Mouse (Mus musculus) right cerebral cortex, adult 2 months (tissue): ENCODE data around the gene Col5a1.

Experiments used
- DNase-seq, 2 experiments: peaks; one replicate each; pipeline ENCODE4 v3.0.0; 2021 to 2022; ENCODE audit warnings: low spot score in 2 of 2

Gene Col5a1

DNA sequence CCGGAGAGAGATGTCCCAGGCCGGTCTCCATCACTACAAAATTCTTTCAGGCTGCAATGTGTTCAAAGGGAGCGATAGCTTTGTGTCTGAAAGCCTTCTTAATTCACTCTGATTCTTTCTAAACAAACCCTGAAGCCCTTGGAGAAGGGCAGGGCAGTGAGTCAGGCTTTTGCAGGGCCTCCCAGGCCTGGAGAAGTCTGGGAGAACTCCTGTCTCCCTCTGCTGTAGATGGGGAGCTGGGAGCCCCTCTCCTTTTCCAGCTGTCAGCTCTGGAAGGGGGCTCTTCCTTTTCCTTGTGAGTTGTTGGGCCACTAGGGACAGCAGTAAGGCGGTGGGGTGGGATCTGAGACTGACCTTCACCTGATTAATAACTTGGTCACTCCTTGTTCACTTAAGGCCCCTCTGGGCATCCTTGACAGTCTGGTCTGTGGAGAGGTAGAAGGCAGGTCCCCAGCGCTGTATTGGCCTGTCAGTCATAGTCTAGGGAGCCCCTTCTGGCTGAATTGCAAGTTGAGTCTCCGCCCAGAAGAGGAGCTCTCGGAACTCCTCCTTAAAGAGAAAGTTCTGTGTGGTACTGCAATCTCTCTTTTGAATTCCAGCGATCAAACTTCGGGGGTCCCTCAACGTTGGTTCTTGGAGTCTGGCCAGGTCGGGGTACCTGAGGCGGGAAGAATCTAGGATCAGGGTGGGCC, 623 bp upstream of the Col5a1 start:
- peak in 1 of 2 experiments; percentile 23 for DNase-seq

DNA sequence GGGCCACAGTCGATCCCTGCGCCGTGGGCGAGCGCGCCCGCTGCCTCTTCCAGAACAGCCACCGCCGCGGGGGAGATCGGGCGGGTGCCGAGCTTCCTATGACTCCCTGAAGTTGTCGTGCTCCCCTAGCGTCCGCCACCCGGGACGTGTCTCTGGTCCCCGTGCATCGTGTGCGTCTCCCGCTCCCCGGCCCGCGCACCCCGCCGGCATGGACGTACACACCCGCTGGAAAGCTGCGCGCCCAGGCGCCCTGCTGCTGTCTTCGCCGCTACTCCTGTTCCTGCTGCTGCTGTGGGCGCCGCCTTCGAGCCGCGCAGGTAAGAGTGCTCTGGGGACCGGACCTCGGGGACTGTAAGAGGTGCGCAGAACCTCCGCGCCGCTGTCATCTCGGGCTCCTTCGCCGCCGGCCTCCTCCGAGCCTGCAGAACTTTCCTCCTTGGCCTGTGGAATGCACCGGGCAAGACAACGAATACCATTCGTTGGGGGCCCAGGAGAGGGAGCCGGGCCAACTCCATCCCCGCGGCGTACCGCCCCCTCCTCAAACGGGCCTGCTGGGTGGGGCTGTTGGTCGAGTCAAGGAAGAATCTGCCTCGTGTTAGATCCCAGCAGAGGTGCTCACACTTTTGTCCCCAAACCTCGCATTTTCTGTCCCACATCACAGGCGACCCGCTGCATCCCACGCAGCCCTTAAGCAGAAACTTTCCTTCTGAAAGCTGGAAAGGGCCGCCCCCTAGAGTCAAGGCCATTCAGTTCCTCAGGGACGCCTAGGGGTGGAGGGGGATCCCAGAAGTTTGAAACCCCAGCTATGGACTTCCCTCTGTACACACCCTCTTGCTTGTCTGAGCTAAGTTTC, 609 bp downstream of the Col5a1 start:
- peak in 1 of 2 experiments; percentile 20 for DNase-seq

DNA sequence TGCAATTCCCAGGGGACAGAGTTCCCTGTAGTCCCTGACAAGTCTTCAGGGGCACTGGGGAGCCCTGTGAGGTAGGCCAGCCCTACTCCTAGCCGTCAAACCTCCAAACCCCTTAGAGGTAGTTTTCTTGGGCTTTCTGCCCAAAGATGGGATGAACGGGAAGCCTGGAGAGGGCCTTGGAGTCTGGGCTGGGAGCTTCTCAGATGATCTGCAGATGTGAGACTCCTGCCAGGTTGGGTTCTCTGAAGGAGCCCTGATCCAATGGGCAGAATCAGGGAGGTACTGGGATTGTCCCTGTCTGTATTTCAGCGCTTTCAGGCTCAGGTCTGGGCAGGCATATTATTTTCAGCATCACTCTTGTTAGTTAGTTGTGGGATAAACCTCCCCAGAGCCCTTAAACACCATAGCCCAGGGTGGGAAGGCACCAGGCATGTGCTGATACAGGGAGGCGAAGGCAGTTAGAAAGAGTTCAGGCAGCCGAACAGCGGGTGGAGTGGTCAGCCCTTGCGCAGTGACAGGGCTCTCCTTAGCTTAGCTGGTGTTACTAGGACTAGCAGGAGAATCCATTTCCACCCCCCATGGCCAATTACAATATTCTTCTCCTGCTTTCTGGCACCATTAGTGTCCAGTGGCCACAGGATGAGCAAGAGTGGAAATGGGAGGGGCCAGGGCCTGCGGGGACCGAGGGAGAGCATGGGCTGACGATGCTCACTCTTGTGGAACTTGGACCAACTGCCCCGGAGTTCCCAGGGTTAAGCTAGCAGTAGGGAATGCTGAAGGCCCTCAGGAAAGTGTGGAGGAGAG, 1.4 kb downstream of the Col5a1 start:
- no peak for DNase-seq

DNA sequence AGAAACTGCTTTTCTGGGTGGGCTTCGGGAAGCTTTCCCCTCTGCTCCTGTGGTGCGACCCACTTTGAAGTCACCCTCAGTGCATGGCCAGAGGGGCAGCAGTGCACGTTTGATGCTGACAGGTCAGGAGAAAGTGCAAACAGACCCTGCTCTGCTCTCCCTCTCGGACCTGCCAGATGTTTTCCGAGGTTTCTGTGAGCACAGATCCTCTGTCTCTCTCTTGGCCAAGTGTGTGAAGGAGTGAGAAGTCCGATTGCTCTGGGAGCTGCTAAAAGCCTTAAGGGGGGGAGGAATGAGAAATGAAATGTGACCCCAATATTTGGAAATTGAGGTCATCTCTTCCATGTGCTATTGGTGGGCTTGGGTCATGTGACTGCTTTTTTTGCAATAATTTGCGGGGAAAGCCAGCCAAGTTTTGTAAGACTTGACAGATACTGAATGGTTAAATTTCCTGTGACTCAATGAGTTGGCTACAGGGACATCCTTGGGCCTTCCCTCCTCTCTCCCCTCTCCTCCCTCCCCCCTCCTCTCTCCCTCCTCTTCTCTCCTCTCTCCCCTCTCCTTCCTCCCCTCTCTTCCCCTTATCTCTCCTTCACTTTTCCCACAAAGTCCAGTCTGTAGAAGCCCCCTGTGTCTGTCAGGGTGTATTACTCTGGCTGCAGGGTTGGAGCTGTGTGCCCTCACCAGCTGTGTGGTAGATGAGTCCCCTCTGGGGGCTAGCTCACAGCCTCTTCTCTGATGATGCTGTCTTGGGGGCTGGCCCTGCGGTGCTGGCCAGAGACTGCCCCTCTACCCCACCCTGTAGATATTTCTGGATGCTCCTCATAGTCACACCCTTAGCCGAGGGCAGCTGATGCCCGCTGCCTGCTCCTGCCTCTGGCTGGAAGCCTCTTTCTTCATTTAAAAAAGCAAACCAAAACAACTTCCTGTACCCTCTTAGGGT, 2.6 kb downstream of the Col5a1 start:
- no peak for DNase-seq

DNA sequence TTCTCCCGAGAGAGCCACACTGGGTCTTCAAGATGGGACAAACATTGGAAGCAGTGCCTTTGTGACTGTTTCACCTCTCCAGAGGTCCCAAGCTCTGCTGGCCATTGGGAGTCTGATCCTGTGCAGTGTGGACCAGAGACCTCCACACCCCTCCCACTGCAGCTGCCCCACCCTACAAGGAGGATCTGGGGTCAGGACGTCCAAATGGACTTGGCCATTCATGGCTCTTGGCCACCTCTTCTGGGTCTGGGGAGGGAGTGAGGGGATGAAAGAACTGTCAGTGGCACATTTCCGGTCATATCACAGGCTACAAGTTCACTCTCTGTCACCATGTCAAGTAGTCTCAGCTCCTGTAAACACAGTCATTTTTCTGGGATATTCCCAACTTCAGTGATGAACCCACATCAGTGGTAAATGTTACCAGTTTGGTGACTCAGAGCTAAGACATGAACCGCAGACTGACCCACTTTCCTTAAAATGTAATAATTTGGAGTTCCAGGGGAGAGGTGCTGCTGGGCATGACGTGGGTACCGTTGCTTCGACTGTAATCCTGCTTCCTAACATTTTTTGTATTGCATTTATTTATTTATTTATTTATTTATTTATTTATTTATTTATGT, 5.8 kb downstream of the Col5a1 start:
- DNase-seq: no peak

DNA sequence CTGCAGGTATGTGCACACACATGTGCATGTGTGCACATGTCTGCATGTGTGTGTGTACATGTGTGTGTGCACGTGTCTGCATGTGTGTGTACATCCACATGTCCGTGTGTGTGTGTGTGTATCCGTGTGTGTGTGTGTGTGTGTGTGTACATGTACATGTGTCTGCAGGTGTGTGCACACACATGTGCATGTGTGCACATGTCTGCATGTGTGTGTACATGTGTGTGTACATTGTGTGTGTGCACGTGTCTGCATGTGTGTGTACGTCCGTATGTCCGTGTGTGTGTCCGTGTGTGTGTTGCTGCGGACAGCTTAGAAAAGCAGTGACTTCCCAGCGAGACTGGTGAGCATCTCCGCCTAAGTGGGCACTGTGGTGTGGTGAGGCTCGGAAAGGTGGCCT, 6.8 kb downstream of the Col5a1 start:
- no peak for DNase-seq

DNA sequence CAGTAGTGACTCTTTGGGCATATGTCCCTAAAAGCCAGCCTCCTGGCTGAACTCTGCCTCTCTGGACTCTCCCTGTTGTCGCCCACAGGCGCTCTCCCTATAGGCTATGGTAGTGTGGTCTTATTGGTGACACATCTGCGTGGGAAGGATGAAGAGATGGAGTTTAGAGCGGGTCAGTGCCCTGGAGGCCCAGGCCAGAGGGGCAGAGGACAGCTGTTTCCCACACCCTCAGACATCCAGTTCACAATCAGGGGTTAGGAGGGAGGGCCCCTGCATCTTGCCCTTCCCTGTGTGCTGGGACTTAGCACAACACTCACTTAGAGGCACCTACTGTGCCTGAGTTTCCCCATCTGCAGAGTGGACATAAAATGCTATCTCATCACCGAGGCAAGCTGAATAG, 8.8 kb downstream of the Col5a1 start:
- no peak for DNase-seq

DNA sequence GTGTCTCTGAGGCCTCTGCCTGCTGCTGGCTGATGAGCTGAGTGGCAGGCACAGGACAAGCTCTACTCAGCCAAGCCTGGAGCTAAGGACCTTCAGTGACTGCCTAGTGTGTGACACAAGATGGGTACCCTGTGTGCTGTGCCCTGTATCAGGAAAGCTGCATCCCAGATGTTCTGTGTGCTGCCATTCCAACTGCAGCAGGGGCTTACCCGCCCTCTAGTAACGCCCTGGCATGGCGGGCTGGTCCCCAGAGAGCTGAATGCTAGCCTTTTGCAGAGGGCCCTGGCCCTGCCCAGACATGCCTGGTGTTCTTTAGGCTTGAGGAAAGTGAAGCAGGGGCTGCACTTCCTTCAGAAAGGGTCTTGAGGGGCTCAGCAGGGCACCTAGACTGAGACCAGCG, 9.4 kb downstream of the Col5a1 start:
- no peak for DNase-seq

DNA sequence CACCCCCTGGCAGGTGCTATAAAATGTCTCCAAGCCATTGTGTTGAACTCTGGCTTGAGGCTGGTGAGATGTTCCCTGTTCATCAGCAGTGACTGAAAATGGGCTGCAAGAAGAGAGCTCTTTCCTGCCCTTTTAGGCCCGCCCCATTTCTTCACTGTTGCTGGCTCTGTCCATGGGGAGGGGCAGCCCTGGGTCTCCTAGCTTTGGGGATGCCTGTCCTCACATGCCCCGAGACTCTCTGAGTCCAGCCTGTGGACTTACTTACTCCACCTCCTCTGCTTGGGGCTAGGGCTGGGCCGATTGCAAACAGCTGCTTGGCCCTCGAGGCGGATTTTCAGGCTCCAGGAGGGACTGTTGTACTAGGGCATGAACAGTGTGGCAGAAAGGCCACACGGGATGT, 10.9 kb downstream of the Col5a1 start:
- no peak for DNase-seq

DNA sequence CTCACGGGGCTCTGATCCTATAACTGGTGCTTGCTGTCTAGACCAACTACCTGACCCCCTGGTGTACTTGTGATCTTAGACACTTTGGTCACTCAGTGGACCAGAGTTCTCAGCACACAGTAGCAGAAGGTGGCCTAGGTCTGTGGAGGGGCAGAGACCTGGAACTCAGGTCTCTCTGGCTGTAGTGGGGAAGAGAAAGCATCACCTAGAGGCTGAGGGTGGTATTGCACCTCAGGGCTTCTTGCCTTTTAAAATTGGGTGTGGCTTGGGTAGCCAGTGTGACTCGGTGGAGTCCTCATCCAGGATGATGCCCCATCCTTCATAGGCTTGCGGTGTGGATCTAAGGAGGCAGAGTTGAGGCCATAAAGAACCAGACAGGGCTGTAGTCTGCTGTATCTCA, 13.7 kb downstream of the Col5a1 start:
- DNase-seq: peak in 1 of 2 experiments; percentile 26

DNA sequence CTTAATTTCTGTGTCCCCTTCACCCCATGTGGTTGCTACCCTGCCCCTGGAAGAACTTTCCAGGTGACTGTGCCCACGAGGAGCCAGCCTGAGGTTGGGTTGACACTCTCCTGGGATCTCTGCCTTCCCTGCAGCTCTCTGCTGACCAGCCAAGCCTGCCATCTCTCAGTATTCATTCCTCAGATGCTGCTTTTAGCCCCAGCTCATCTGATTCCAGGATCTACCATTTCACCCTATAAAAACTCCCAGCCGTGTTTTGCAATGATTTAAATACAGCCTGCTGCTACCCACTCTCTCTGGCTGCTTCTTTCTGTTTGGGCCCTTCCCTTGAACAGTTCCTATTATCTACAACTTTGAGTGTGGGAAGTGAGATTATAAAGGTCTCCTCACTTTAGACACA, 14.9 kb downstream of the Col5a1 start:
- DNase-seq: no peak

DNA sequence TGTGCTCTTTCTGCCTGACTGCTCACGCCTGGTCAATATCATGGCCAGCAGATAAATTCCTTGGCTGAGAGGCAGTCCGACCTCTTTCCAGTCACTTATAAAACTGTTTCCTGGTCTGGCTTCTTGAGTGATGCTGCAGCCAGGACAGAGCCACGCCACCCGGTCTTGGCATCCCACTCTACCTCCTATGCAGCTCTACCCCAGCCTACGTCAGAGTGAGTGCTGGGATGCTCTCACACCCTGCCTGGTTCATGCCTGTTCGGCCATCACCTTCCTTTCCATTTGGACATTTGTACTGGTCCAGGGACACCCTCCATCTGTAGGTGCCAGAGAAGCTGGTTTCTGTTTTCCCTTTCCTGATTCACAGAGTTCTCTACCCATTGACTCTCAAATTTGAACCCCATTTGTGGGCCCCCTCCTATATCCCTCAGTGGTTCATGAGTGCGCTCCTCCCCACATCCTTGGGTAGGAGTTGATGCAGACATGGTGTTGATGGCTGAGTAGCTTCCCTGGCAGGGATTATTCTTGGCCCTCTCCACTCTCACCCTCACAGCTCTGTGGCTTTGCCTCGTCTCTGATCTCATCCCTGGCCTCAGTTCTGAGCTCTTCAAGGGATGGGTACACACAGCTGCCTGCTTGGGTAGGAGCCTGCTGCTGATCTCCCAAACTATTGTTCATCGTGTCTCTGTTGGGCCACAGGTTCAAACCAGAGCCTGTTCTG, 15.5 kb downstream of the Col5a1 start:
- no peak for DNase-seq

DNA sequence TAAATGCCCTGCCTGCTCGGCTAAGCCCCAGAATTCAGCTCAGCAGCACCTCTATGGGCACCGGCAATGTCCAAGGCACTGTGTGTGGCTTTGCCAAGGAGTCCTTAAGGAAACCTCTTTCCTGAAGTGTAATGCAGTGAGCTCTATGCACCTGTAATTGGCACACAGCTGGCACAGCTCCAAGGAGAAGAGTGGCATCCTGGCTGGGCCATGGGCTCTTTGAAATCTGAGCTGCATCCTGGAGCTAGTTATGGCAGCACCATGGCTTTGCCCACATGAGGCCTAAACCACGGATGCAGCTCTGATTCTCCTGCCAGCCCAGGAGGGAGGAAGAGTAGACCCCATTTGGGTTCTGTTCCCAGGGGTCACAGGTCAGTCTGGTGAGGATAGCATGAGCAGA, 16.1 kb downstream of the Col5a1 start:
- DNase-seq: no peak

DNA sequence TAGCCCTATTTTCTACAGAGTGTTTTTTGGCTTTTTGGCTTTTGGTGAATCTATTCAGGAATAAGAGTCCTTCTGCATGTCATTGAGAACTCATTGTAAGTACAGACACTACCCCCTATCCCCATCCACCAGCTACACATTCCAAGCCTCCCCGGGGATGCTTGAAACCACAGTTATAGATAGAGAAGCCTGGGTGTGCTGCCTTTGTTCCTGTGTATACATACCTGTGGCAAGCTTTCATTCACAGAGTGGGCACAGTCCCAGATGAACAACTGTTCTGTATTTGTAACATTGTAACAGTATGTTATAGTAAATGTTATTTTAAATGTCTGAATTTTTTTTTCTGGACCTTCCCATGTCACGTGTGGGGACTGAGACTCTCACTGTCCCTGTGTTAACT, 19.2 kb downstream of the Col5a1 start:
- no peak for DNase-seq

DNA sequence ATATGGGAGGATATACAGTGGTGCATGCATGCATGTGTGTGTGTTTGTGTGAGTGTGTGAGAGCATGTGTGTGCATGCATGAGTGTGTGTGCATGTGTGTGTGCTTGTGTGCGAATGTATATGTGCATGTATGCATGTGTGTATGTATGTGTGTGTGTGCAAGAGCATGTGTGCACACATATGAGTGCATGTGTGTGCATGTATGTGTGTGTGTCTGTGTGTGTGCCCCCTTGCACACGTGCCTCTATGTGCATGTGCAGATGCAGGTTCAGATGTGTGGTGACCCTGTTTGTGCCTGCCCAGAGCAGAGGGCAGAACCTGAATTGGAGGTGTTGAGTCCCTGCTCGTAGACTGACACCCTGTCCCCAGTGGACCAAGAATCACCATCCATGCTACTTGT, 24.3 kb downstream of the Col5a1 start:
- no peak for DNase-seq

DNA sequence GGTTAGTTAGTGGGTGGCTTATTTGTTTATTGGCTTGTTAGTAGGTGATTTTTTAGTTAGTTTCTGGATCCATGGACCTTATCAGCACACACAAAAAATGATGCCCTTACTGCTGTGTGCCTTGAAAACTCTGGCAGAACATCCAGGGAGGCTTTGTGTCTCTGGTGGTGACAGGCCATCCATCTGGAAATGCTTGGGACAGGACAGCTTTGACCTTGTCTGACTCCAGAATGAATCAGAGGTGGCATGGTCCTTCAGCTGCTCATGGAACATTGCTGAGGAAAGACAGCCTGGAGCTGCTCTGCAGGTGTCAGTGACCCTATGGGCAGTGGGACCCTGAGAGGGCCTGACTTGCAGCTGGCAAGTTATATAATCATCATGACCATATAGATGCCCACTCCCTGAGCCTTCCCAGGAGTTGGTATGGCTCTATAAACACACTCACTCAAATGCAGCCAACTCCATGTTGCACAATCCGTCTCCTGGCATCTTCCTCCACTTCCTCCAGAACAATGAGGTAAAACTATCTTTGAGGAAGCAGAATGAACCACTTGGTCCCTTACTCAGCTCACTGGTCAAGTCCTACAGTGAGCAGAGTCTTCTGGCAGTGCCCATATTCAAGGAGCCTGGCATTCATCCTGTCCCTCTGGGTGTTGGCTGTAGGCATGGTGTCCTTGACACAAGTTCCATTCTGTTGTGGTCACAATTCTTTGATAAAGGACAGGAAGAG, 26.5 kb downstream of the Col5a1 start:
- DNase-seq: no peak

DNA sequence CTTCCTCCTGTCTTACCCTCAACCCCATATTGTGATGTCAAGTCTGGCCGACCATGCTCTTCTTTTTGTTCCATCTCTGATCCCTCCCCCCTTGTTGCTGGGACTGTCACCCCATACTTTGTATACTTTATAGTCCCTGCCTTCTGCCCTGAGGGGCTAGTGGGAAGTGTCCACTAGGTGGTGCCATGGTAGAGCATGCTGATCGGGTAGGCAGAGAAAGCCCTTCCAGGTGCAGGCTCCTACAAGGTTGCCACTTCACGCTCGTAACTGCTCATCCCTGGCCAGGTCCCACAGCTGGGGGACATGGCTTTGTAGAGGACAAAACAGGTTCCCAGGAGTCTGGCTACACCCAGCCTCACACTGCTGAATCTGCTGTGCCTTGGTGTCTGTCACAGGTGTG, 29.5 kb downstream of the Col5a1 start:
- peak in 1 of 2 experiments; percentile 58 for DNase-seq

DNA sequence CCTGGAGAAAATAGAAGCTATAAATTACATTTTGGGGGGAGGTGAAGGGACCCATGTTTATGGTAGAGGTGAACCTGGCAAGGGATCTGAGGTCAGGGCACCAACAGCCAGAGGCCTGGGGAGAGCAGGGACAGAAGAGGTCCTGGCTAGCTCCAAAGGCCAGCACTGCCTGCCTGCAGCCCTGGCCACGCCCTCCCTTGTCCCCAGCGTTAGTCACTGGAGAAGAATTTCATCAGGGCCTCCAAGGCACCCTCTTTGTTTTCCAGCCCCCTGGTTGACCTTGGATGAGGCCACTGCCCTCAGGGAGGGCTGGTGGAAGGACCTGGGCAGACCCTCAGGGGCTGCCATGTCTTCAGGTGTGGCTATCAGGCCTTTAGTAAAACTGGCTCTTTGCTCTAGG, 30.1 kb downstream of the Col5a1 start:
- DNase-seq: no peak

DNA sequence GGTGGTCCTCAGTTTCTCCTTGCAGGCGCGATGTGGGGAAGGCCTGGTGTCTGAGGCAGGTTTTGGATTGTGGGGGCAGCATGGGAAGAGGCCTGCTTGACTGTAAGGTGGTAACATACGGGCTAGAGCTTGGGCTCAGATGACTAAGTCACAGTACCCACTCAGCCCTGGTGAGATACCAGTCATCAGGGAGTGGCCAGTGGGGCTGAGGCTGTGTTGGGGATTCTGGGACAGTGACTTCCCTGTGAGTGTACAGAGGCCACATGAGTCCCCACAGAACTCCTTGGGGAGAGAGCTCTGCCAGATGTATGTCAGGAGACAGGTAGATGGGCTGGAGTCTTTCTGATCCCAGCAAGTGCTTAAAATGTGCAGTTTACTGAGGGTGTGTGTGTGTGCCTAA, 31.0 kb downstream of the Col5a1 start:
- no peak for DNase-seq

DNA sequence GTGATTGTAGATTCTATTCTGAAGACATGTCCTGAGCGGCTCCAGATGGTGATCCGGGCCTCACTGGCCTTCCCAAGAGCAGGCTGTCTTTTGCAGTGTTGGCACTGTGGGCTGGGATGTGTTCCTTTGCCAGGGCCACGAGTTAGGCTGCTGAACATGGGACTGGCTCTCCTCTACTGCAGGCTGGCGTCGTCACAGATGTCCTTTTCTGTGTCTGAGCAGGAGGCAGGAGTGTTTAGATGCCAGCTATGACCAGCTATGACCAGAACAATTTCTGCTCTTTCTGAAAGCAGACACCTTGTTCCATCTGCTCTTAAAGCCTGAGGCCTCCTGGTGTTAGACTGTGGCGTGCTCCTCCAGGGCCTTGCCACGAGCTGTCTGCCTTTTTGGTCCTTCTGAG, 31.9 kb downstream of the Col5a1 start:
- DNase-seq: no peak
